Mouse (Mus musculus) stomach, postnatal 0 days (tissue): ENCODE data around the gene Bmpr2. TPM values are rescaled to one million over a fixed set of nuclear protein-coding genes. Genes with fewer than 3 reads are reported as not detected.

Experiments used
- ATAC-seq: fragments of 200-750 bp; cut with Nextera tagmentation; 2 replicates; pipeline ENCODE4 v1.8.0; 2017; ENCODE audit not compliant: low FRiP score, low TSS enrichment
- DNase-seq: peaks from one replicate; pipeline ENCODE4 v3.0.0-alpha.2; 2016; ENCODE audit warnings: low spot score
- H3K27ac ChIP-seq: fragments of 300-500 bp; sonication (generic); replicated peaks from 2 replicates; pipeline ENCODE4 v1.5.1; 2014; ENCODE audit warnings: mild to moderate bottlenecking, control low read depth
- H3K27me3 ChIP-seq: fragments of 300-500 bp; sonication (generic); 2 replicates; pipeline ENCODE4 v1.6.1; 2014; ENCODE audit warnings: low read length; ENCODE audit not compliant: control insufficient read depth, insufficient read depth
- H3K36me3 ChIP-seq: fragments of 300-500 bp; sonication (generic); 2 replicates; pipeline ENCODE4 v1.6.1; 2014; ENCODE audit warnings: low read length, mixed read lengths; ENCODE audit not compliant: control insufficient read depth, insufficient read depth
- H3K4me1 ChIP-seq: fragments of 300-500 bp; sonication (generic); replicated peaks from 2 replicates; pipeline ENCODE4 v1.6.1; 2014; ENCODE audit warnings: antibody characterized with exemption; ENCODE audit not compliant: control insufficient read depth, insufficient read depth
- H3K4me2 ChIP-seq: fragments of 300-500 bp; sonication (generic); replicated peaks from 2 replicates; pipeline ENCODE4 v1.6.1; 2014; ENCODE audit warnings: low read depth, mild to moderate bottlenecking, control low read depth, moderate library complexity
- H3K4me3 ChIP-seq: fragments of 300-500 bp; sonication (generic); 2 replicates; pipeline ENCODE4 v1.5.1; 2014; ENCODE audit warnings: low read depth, low read length, control low read depth
- H3K9ac ChIP-seq: fragments of 300-500 bp; sonication (generic); 2 replicates; pipeline ENCODE4 v1.6.1; 2014; ENCODE audit warnings: mild to moderate bottlenecking, low read length, control low read depth, mixed read lengths
- H3K9me3 ChIP-seq: fragments of 300-500 bp; sonication (generic); 2 replicates; pipeline ENCODE4 v1.6.1; 2016; ENCODE audit warnings: low read length; ENCODE audit not compliant: control insufficient read depth
- CTCF ChIP-seq: IDR thresholded peaks from 2 replicates; pipeline ENCODE4 v1.5.1; 2016; ENCODE audit warnings: antibody characterized with exemption, low read depth, mild to moderate bottlenecking, moderate library complexity
- EP300 ChIP-seq: optimal IDR thresholded peaks from 2 replicates; pipeline ENCODE3; 2016; ENCODE audit warnings: antibody characterized with exemption
- WGBS: fragments of 180-500 bp; shearing (Covaris S2); extraction: QIAGEN DNeasy Blood & Tissue Kit; methylation state at CpG from one replicate; pipeline ENCODE4 v1.1.7; 2014; 5-methylcytosine and 5-hydroxymethylcytosine counted together
- polyA plus RNA-seq: library from polyadenylated mRNA; unstranded; fragments of >200 nt; fragmentation: Nextera tagmentation; extraction: Ambion mirVana; gene quantifications from 2 replicates; pipeline ENCODE4 v1.2.1, GENCODE M21; 2015

Gene Bmpr2
- polyA plus RNA-seq = 5.2 and 5.6 TPM in 2 replicates

DNA sequence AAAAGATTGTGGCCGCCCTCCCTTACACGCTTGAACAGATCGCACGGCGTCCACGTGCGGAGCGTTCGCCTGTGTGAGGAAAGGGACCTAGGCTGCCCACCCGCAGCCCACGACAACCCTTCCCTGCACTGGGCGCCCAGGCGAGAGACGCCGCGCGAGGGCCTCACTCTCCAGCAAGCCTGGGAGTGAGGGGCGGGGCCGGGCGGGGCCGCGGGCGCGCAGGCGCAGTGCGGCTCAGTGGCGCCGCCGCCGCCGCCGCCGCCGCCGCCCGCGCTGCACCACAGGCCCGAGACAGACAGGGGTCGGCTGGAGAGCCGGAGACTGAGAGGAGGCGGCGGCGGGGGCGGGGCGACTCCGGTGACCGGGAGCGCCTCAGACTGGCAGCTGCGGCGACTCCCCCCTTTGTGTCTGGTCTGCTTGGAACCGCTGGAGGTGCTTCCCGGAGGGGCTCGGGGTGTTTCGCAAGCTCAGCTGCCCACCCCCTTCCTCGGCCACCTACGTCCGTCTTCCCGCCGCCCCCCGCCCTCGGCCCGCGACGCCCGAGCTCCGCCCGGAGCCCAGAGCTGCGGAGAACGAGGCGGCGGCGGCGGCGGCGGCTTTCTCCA is at the start of gene Bmpr2:
Bmpr2 (plus strand) TSS at position 237 of the 605 bp plus-strand sequence.
- DNase-seq (peak; percentile 93), ATAC-seq (peak; percentile 94)
- under 1% methylated on average over 35 of the region's 75 CpGs for WGBS

GRCm38 (mm10) chr1:59719900-59720299 is 43.3 kb upstream of the Bmpr2 start:
- WGBS = 42% methylated on average over 4 of the region's 4 CpGs
- TF ChIP-seq CTCF = peak; percentile 73
- no peak for TF ChIP-seq EP300
- DNase-seq = no peak

More for the DNA sequence above, at the start of gene Bmpr2:
- H3K27me3 ChIP-seq = no peaks in the 10 kb centered on the region
- no peaks in the 10 kb centered on the region for H3K4me1 ChIP-seq
- H3K27ac ChIP-seq = peak within 1 kb of the TSS; percentile 99
- peak within 1 kb of the TSS; percentile 94 for H3K9ac ChIP-seq
- H3K4me3 ChIP-seq = peak within 1 kb of the TSS; percentile 91
- H3K36me3 ChIP-seq = no peaks in the 10 kb centered on the region
- TF ChIP-seq CTCF = peak; percentile 50
- TF ChIP-seq EP300 = no peak
- no peaks in the 10 kb centered on the region for H3K9me3 ChIP-seq
- H3K4me2 ChIP-seq = peak within 1 kb of the TSS; percentile 86

GRCm38 (mm10) chr1:59725661-59726060 is 37.5 kb upstream of the Bmpr2 start:
- Histone ChIP-seq H3K4me2 (no peak overlapping the region), H3K4me1 (no peaks in the 10 kb centered on the region; the same call in 1 of the 2 replicates), H3K27ac (no peak overlapping the region), H3K9ac (no peak overlapping the region), H3K9me3 (no peaks in the 10 kb centered on the region), H3K36me3 (no peaks in the 10 kb centered on the region), H3K4me3 (no peak overlapping the region), H3K27me3 (no peaks in the 10 kb centered on the region)
- no peak for TF ChIP-seq CTCF
- no peak for TF ChIP-seq EP300
- ATAC-seq (no peak), DNase-seq (no peak)
- 48% methylated on average over 4 of the region's 4 CpGs for WGBS

More at GRCm38 (mm10) chr1:59719900-59720299, 43.3 kb upstream of the Bmpr2 start:
- H3K4me3 ChIP-seq = no peak overlapping the region
- H3K4me2 ChIP-seq = no peak overlapping the region
- H3K27me3 ChIP-seq = no peaks in the 10 kb centered on the region
- H3K4me1 ChIP-seq = no peaks in the 10 kb centered on the region
- ATAC-seq = no peak
- H3K27ac ChIP-seq = no peak overlapping the region
- no peaks in the 10 kb centered on the region for H3K9me3 ChIP-seq
- no peaks in the 10 kb centered on the region for H3K36me3 ChIP-seq
- no peak overlapping the region for H3K9ac ChIP-seq

GRCm38 (mm10) chr1:59730106-59730505 is 33.1 kb upstream of the Bmpr2 start:
- no peaks in the 10 kb centered on the region for H3K36me3 ChIP-seq
- WGBS = 61% methylated on average over 8 of the region's 8 CpGs
- no peak for DNase-seq
- no peaks in the 10 kb centered on the region for H3K9me3 ChIP-seq
- H3K9ac ChIP-seq = no peak overlapping the region
- ATAC-seq = no peak; the same call in 1 of the 2 replicates
- H3K4me3 ChIP-seq = no peak overlapping the region
- no peaks in the 10 kb centered on the region; the same call in 1 of the 2 replicates for H3K4me1 ChIP-seq
- no peak for TF ChIP-seq CTCF
- TF ChIP-seq EP300 = no peak
- H3K27ac ChIP-seq = no peak overlapping the region; the same call in 1 of the 2 replicates
- H3K4me2 ChIP-seq = no peak overlapping the region
- no peaks in the 10 kb centered on the region for H3K27me3 ChIP-seq

GRCm38 (mm10) chr1:59730737-59731136 is 32.5 kb upstream of the Bmpr2 start:
- DNase-seq (no peak), ATAC-seq (no peak)
- peak overlapping the region; percentile 9; the same call in 1 of the 2 replicates for H3K27ac ChIP-seq
- no peak overlapping the region for H3K4me2 ChIP-seq
- no peaks in the 10 kb centered on the region for H3K27me3 ChIP-seq
- H3K4me1 ChIP-seq = no peaks in the 10 kb centered on the region; the same call in 1 of the 2 replicates
- WGBS = 59% methylated on average over 4 of the region's 4 CpGs
- no peaks in the 10 kb centered on the region for H3K36me3 ChIP-seq
- H3K9ac ChIP-seq = no peak overlapping the region
- H3K4me3 ChIP-seq = no peak overlapping the region
- H3K9me3 ChIP-seq = no peaks in the 10 kb centered on the region
- TF ChIP-seq EP300 = no peak
- no peak for TF ChIP-seq CTCF

DNA sequence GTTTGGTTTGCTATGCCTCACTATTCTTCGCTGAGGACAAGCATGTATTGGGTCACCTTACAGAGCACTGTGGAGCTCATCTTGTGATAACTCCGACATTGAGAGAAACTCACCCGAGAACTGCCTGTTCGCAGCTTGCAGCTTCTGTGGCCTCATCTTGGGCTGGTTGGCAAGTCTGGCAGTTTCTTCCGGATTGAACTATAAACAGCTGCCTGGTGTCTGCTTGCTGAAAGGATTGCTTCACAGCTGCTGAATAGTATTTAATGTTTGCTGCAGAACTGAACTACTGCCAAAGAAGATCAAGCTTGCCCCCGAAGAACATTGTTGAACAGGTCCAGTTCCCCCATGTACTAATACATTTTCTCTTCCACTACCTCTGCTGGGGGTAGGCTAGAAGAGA is 29.1 kb upstream of the Bmpr2 start:
- H3K27ac ChIP-seq = no peak overlapping the region
- H3K9ac ChIP-seq = no peak overlapping the region
- no peak for DNase-seq
- ATAC-seq = no peak
- H3K27me3 ChIP-seq = no peaks in the 10 kb centered on the region
- H3K4me2 ChIP-seq = no peak overlapping the region
- H3K36me3 ChIP-seq = no peaks in the 10 kb centered on the region
- WGBS = 41% methylated on average over 6 of the region's 6 CpGs
- no peaks in the 10 kb centered on the region for H3K9me3 ChIP-seq
- no peak for TF ChIP-seq CTCF
- no peak for TF ChIP-seq EP300
- no peak overlapping the region for H3K4me3 ChIP-seq
- peaks cover 1% of the 10 kb centered on the region; the same call in 1 of the 2 replicates for H3K4me1 ChIP-seq
